Mouse (Mus musculus) T-helper 1 cell (primary cell): ENCODE results near the gene Sugp2.
"Not testable (repeated sequence)": the region's sequence is repeated elsewhere in the genome, so short reads cannot be mapped to it uniquely, and the experiment has no call there.

ENCODE experiments used
- in situ Hi-C: fragments of 300-600 bp; cut with MboI, MseI; formaldehyde crosslinking; loops from one replicate; pipeline ENCODE4 v1.15.1; 2025; ENCODE audit warnings: high pct_unique_total_duplicates

The Sugp2 gene

DNA sequence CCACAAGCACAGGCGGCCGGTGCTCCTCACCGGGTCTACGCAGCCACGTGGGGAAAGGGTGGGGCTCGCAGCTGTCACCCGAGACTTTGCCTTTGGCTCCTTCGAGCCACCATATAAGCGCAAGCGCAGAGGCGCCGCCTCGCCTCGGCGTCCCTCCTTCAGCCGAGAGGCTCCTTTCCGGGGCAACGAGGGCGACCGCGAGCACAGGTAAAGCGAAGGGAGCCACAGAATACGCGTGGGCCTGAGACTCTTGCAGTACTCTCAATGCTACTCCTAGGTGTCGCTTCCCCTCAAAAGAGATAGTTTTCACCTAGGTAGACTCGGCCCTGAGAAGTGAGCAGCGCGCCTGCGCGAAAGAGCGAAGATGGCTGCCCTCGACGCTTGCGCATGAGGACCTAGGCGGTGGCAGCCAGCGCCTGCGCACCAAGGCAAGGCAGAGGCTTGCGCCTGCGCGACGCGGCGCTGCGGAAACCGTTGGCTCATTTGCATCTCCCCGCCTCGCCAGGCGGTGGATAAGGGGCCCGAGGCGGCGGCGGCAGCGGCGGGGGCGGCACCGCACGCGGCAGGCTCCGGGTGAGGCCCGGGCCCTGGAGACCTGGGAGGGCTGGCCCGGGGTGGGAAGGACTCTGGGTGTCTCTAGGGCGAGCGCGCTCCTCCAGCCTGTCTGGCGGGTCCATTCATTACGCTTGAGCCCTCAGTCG, at the start of gene Sugp2, which contains the start of gene Armc6:
Gene Sugp2 (plus strand): TSS at position 147 of the 701 bp plus-strand sequence.
Gene Armc6 (minus strand): TSS at position 387 of the 701 bp plus-strand sequence.
- in situ Hi-C loops, result no loop called here

DNA sequence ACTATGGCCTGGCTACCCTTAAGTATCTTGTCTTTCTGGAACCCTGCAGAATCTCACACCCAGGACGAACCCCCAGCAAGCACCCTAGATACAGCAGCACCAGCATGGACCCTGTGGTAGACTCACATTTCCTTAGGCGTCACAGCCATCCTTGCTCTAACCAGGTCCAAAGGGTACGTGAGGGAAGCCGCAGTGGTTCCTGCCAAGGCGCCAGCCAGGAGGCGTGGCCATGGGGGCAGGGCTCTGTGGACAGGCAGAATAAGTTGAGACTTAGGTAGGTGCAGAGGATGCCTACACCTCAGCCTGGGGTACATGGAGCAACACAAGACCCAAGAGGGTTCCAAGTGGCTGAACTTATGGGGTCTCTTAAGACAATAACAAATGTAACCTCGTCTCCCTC, 45.3 kb upstream of the Sugp2 start:
- in situ Hi-C loops, result no loop called here

DNA sequence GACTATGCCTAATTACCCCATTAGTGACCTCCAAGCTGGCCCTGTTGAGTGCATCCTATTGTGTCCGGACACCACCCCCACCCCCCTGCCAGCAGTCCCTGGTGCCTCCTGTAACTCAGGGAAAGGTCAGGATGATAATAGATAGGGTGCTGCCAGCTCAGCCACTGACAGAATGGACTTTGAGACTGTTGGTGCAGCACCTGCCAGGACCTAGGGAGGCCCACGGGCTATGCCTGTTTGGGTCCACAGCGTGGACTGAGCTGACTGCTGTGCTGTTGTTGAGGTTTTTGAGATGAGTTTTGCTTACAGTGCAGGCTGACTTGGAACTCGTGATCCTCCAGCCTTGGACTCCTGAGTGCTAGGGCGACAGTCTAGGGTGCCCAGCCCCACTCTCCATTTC, 40.8 kb upstream of the Sugp2 start:
- in situ Hi-C loops, result no loop called here

DNA sequence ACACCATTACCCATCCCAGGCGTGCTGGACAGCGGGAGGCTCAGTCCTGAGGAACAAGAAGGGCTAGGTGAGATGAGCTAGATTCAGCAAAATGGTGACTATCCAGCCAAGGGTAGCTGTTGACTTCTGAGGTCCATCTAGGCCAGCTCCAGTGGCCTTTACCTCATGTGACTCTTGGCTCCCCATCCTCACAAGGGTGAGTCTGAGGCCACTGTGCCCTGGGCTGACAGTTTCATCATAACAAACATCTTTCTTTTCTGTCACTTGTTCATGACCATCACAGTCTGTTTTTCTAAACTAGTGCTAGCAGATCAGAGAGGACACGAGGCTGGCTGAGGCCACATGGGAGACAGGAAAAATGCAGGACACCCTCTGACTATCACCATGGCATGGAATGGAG, 39.8 kb upstream of the Sugp2 start:
- in situ Hi-C loops, result no loop called here

DNA sequence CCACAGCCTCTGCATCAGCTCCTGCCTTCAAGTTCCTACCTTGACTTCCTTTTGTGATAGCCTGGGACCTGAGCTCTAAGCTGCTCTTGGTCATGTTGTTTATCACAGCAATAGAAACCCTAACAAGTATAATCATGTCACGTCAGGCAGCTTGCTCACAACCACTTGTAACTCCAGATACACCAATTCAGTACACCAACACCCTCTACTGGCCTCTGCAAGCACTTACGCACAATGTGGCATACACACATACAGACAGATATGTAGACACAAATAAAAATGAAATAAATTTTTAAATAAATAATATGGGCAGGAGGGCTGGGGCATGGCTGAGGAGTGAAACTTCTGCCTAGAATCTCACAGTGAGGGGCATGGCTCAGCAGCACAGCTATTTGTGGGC, 38.3 kb upstream of the Sugp2 start:
- in situ Hi-C loops, result no loop called here

DNA sequence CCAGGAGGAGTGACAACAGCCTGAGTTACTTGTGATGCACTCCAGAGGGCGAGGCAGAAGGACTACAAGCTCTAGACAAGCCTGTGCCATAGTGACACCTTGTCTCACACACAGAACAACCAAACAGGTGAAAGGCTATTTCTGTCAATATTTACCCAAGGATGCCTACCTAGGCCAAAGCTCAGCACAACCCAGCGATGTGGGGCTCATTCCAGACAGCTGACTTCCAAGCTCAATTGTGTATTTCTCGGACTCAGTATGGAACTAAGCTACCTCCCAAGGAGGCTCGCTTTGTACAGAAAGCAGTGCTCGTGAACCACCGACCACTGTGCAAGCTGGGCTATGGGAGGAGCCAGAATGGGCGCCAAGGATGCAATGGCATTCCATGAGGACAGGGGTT, 36.4 kb upstream of the Sugp2 start:
- in situ Hi-C loops, result no loop called here

DNA sequence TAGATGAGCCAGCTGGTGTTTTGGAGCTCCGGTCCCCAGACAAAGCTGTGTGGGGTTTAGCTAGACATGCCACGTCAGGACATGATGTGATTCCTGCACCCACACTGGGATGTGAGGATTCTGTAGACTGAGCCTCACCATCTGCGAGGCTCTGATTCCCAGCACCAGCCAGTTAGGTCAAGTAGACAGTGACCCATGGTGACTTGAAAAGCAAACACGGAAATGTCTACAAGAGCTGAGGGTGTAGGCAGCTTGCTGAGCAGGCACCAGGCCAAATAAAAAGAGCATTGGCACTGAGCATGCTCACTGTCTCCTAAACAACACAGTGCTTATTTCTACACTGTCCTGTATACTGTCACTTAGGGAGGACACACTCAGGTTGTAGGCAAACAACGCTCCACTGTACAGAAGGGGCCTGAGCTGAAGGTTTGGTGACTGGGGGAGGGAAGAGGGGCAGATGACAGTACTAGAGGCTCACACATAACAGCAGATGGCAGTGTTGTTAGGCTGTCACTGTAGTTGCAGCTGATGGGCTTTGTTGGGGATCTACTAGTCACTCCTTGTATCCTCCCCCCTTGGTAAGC, 33.8 kb upstream of the Sugp2 start:
- in situ Hi-C loops, result no loop called here

DNA sequence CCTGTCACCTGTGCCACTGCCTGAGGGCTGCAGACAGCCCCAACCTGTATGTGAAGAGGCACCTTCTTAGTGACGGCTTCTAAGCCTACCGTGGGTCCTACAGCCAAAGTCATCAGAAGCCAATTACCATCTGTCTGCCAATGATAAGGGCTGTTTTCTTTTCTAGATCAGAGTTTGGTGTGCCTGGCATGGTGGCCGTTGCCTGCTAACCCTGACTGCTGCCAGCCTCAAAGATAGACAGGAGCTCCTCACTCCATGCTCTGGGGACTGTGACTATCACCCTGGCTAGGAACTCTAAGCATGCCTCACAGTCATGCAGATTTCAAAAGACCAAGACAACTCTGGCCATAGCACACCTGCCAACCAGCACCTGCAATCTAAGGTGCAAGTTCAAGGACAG, 32.6 kb upstream of the Sugp2 start:
- in situ Hi-C loops, result no loop called here

DNA sequence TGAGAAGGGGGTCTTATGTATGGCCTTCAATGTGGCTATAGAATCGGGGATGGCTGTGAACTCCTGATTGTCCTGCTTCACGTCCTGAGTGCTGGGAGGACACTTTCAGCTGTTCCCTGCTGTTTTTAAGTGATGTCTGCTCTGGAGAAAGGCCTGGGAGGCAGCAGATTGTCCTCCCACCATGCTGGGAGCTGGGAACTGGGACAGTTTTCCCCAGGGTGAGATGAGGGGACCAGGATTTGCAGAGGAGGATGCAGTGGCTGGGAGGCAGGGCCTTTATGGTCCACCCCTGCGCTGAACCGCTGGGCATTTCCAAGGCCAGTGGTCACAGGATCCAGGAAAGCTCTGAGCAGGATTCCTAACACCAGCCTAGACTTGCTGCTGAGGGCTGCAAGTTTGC, 31.0 kb upstream of the Sugp2 start:
- in situ Hi-C loops, result no loop called here

DNA sequence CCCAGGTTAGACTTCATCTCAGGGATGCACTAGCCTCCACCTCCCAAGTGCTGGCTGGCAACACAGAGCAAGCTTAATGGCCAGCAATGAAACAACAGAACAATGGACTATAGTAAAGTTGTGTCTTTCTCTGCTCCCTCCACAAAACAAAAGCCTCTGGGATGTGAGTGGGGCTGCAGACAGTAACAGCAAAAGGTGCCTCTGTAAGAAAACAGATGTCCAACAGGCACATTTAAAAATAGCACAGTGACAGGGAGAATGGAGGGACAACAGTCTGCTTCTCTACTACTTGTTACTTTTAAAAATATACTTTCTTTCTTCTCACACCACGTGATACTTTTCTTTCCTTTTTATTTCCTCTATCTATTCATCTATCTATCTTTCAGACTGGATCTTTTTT, 29.3 kb upstream of the Sugp2 start:
- in situ Hi-C loops, result no loop called here

DNA sequence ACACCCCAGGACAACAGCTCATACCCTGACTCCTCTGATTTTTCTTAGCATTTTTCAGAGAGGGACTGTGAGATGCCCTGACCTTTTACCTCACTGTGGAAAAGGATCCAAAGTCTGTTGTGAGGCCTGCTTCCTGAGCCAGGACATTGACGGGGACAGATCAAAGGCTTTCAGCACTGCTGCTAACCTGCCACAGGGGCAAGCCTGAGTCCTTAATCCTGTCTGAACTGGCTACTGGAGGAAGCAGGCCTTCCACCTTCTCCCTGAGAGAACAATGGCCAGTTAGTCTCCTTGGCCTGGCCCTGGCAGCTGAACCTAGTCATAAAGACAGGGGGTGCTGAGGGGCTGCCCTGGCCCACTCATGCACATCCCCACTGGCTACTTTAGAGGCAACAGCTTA, 25.9 kb upstream of the Sugp2 start:
- in situ Hi-C loops, result no loop called here

DNA sequence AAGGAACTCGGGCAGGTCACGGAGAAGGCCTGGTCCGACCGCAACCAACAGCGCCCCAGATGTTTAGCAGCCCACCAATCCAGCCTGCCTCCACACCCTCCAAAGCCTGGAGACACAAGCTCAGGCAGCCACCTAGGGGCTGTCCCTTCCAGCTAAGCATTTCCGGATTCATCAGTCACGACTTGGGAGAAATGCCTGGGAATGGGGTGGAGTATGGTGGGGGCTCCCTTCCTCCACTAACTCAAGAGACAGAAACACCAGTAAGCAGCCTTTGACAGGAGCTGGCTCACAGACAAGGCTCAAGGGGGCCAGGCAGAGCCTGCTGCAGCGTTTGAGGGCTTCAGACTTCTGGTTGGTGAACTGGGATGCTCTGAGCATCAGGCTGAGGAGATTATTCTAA, 23.5 kb upstream of the Sugp2 start:
- in situ Hi-C loops, result no loop called here

DNA sequence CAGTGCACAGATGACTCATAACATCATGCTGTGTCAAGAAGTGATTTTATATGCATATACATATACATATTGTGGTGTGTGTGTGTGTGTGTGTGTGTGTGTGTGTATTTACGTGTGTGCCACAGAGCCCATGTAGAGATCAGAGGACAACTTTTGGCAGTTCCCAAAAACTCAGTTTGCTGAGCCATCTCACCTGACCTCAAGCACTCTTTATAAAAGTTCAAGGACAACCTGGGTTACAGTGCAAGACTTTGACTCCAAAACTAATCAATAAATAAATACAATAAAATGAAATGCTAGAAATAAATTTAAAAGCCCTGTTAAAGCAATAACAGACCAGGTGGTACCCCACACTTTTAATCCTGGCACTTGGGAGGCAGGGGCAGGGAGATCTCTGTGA, 22.8 kb upstream of the Sugp2 start:
- in situ Hi-C loops, result no loop called here

DNA sequence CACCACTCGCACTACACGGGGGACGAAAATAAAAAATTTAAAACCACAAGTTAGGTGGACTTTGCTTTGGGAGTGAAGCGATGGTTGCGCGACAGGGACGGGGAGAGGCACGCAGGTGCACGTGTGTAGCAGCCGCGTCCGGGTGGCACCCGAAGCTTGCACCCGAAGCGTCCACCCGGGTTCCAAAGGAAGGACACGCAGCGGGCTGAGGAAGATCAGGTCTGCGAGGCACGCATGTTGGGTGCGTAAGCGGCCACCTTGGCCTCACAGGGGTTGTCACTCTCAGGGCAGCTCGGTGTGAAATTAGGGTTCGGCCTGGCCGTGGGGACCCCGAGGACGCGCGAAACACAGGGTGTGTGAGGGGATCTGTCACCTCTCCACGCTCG, 22.3 kb upstream of the Sugp2 start:
- in situ Hi-C loops, result no loop called here

DNA sequence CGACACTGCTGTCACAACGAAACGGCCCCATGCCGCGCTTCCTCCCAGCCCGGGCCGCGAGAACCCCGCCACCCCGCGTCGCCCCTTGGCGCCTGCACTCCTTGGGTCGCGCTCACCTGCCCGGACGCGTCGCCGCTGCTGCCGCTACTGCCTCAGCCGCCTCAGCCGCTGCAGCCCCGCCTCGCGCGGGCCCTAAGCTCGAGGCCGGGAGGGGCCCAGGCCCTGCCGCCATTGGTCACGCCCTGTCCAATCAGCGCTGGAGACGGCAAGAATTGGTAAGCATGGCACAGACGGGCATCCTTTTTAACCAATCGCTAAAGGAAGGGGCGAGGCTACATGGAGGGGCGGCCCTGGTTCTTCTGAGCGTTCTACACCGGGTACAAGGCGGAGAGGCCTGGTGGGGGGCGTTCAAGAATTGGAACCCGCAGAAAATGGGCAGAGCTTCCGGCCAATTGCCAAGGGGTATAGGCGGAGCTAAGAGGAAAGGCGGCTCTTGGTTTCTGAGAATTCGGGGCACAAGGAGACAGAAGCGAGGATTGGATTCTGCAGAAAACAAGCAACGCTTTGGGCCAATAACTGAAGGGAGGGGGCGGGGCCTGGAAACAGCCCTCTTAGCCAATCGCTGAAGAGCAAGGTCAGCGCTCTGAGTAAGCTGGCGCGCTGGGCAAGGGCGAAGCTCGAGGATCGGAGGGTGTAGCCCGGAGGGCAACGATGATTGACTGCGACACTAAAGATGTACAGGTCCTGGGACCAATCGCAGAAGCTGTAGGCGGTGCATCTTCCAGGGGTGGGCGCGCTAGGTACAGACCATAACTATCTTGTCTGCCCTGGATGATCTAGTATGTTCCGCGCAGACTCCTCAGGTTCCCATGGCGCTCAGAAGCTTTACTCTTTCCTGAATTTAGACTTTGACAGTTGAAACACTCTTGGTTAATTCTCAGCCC, 21.6 kb upstream of the Sugp2 start, which contains the start of gene Slc25a42:
Gene Slc25a42 (minus strand): TSS at position 194 of the 944 bp plus-strand sequence.
- in situ Hi-C loops, result no loop called here

DNA sequence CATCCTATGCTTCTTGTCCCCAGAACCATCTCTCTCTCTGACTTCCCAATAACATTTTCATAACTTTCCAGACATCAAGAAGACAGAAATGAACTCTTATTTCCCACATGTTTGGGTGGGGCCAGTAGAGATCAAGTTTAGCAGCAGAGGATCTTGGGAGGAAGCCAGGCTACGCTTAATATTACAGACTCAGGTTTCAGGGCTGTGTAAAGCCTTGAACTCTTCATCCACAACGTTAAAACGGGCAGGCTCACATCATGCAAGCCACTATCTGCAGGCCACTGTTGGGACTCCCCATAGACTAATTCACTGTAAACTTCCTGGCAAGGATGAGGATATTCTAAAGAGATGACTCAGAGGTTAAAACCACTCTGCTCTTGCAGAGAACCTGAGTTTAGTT, 19.6 kb upstream of the Sugp2 start:
- in situ Hi-C loops, result no loop called here

DNA sequence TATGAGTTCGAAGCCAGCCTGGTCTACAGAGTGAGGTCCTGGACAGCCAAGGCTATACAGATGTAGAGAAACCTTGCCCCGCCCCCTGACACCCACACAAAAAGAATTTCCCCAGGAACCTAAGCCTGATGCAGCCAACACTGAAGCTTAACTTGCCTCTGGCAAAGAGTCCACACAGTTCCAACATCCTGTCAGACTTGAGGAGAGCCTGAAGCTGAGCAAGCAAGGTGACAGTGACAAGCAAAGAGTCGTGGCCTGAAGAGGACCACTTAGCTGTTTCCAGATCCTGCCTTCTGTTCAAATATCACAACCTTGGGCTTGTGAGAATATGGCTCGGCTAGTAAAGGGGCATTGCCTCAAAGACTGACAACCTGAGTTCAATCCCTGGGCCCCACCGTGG, 18.9 kb upstream of the Sugp2 start:
- in situ Hi-C loops, result no loop called here

DNA sequence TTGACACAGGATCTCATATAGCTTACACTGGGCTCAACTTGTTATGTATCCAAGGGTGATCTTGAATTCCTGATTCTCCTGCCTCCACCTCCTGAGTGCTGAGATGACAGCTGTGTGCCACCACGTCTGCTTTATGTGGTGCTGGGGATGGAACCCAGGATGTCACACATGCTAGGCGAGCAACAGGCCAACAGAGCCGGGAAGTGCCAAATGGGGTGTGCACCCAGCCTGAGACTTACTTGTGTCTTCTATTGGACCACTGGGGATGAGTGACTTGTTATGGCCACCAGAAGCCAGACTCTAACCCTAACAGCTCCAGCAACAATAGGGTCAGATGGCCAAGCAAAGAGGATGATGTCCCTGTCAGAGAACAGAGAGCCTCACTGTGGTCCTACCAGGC, 17.9 kb upstream of the Sugp2 start:
- in situ Hi-C loops, result not testable (repeated sequence)

DNA sequence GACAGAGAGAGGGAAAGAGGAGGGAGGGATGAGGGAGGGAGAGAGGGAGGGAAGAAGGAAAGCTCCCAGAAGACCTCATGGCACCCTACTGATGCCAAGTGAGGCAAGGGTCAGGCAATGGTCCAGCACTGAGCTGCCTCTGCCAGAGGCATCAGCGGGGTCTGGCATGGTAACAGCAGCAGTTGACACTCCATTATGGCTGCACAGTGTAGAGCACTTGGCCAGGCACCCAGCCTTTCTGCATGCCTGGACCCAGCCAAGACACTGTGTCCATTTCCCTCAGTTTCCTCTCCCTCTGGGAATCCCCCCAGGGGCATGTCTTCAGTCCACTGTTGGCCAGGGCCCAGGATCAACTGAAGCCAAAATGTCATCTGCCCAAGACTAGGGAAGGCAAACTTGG, 17.5 kb upstream of the Sugp2 start:
- in situ Hi-C loops, result no loop called here

DNA sequence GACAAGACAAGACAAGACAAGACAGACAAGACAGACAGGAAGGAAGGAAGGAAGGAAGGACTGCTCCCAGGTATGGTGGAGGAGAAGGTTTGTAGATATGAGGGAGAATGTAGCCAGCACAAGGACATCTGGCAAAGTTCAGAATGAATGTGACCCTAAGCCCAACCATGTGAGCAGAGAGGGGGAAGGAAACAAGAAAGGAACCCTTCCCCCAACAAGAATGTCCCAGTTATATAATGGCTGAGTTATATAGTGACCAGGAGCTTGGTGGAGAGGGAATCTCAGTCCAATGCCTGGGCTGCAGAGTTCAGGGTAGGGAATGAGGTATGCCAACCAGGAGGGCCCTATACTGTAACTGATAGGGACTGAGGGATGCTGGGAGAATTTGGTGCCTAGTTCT, 16.6 kb upstream of the Sugp2 start:
- in situ Hi-C loops, result no loop called here

DNA sequence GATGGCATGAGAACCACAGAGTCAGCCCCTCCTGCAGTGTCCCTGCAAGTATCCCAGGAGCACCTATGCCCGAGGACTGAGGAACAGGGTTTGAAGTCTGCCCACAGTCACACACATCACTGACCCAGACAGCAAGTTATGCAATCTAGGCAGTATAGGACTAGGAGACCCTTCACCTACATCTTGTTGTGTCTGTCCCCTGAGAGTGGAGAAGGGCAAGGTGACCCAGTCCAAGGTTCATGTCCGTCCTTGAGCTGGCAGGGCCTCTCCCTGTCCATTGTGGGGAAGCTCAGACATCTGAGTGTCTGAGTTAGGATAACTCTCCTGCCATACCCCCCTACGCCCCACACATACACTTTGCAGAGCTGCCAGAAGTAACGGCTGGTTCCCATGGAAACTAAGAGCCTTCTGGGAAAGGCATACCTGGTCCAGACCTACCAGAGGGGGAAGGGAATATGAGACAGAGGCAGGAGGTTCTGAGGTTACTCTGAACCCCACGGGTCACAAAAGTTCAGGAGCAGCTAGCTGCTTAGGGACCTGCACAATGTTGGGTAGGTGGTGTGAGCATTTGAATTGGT, 14.8 kb upstream of the Sugp2 start:
- in situ Hi-C loops, result no loop called here

DNA sequence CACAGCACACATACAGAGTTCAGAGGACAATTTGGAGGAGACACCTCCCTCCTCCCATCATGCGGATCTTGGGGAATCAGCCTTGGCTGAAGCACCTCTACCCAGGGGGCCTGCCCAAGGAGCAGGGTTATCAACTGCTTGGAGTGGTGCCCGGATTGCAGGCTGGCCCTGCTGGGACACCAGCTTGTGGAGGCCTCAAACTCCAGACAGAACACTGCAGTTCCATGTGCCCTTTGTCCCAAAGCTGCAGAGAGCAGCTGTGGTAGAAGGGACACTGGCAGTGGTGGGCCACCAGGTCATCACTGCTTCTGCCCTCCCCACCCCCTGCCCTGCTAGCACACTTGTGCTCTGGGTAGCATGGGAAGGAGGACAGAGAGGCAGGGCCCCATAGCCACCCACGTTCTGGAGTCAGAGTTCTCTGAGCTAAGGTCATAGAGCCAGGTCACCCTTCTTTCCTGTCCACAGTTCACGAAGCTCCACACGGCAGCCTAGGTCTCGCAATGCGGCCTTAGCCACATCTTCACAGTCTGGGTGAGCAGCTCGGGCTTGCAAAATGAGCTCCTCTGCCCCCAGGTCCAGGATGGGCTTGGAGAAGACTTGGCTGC, 13.7 kb upstream of the Sugp2 start:
- in situ Hi-C loops, result no loop called here
